In genomic region chr16:94551934-94552333, GRCm38 (mm10) we compare ENCODE assay signal across 13 mouse cellular contexts. TPM values are rescaled to one million over a fixed set of nuclear protein-coding genes. Genes with fewer than 3 reads are reported as not detected.
A peak's percentile ranks its signal among the peaks of the same experiment; 100 is the strongest.
DNase-seq lines count a peak whose midpoint lies in the region; ATAC-seq and TF ChIP-seq lines count a peak whose summit lies in the region.
"Had no signal": no experiment of that assay in that cellular context is flagged by ENCODE, and none has a peak within 500 bp of the region (broad histone marks: within the 10 kb centered on the region; RNA-seq: fewer than 3 reads in every experiment).

No protein-coding gene starts in this region.

- TF ChIP-seq POLR2A in kidney, adult 2 months (IDR thresholded peaks at IDR 0.05; ENCODE audit: low read depth, low read length): no peak

- peak; percentile 68 to 86 for DNase-seq in cerebellum, postnatal 14 days
- DNase-seq in cerebellum, adult 11 months: no peak
- DNase-seq in kidney, adult 2 months: peak; percentile 30
- no peak for DNase-seq in kidney, adult 9 months
- peak; percentile 73 for DNase-seq in WW6 (ENCODE audit: low read depth, low spot score)
- no peak for DNase-seq in urinary bladder, postnatal 4 days (ENCODE audit: low spot score in 2 of 2)
- DNase-seq: cerebellum, adult 2 months had no signal

- no peaks in the 10 kb centered on the region for H3K4me1 ChIP-seq in kidney, adult 2 months (ENCODE audit: control insufficient read depth, insufficient read depth, low read length)
- peaks cover 44% of the 10 kb centered on the region for H3K4me1 ChIP-seq in E14TG2a.4 (replicated peaks; ENCODE audit: low read depth, low read length)
- H3K4me1 ChIP-seq: forebrain, embryonic 13.5 days; intestine, embryonic 15.5 days; lung, embryonic 15.5 days; neural tube, embryonic 13.5 days had no signal

- no peak for TF ChIP-seq CTCF in kidney, adult 2 months (conservative IDR thresholded peaks at IDR 0.05; ENCODE audit: insufficient read depth, insufficient read length, low read depth, low read length)
- no peak for TF ChIP-seq CTCF in E14TG2a.4 (conservative IDR thresholded peaks at IDR 0.05; ENCODE audit: low read length)

- no peak for ATAC-seq in granulocyte monocyte progenitor cell, adult 5-6 weeks (replicated peaks; ENCODE audit: poor library complexity, severe bottlenecking)
- ATAC-seq: forebrain, embryonic 13.5 days; intestine, embryonic 15.5 days had no signal

- H3K4me3 ChIP-seq in kidney, adult 2 months (ENCODE audit: insufficient read depth, low read depth, low read length): no peak overlapping the region
- peak overlapping the region; percentile 64 for H3K4me3 ChIP-seq in E14TG2a.4 (replicated peaks; ENCODE audit: low read length)
- H3K4me3 ChIP-seq: forebrain, embryonic 13.5 days; intestine, embryonic 15.5 days; lung, embryonic 15.5 days; neural tube, embryonic 13.5 days had no signal

- no peaks in the 10 kb centered on the region for H3K27me3 ChIP-seq in kidney, adult 2 months (replicated peaks; ENCODE audit: control insufficient read depth, insufficient read depth, low read length)
- no peaks in the 10 kb centered on the region for H3K27me3 ChIP-seq in E14TG2a.4 (ENCODE audit: insufficient read depth, low read length)
- H3K27me3 ChIP-seq: forebrain, embryonic 13.5 days; intestine, embryonic 15.5 days; lung, embryonic 15.5 days; neural tube, embryonic 13.5 days had no signal

- no peaks in the 10 kb centered on the region for H3K36me3 ChIP-seq in kidney, adult 2 months (ENCODE audit: control insufficient read depth, insufficient read depth, low read length)
- peaks cover 6% of the 10 kb centered on the region; the same call in 1 of the 2 replicates for H3K36me3 ChIP-seq in E14TG2a.4 (ENCODE audit: insufficient read depth, low read length)
- H3K36me3 ChIP-seq: intestine, embryonic 15.5 days; lung, embryonic 15.5 days; neural tube, embryonic 13.5 days had no signal

- H3K27ac ChIP-seq in kidney, adult 2 months (ENCODE audit: insufficient read depth, low read depth, low read length): no peak overlapping the region
- H3K27ac ChIP-seq: forebrain, embryonic 13.5 days; intestine, embryonic 15.5 days; lung, embryonic 15.5 days; neural tube, embryonic 13.5 days had no signal

- H3K9me3 ChIP-seq in E14TG2a.4 (ENCODE audit: low read length): peaks cover 10% of the 10 kb centered on the region
- H3K9me3 ChIP-seq: forebrain, embryonic 13.5 days; intestine, embryonic 15.5 days; lung, embryonic 15.5 days; neural tube, embryonic 13.5 days had no signal

RNA-seq across cellular contexts. Expression of gene Dyrk1a, which starts 17.9 kb away (rescaled TPM):
- polyA plus RNA-seq in kidney, adult 2 months (2012; rRNA removed): 25.5 and 27.2 TPM in 2 replicates
- total RNA-seq in granulocyte monocyte progenitor cell, adult 5-6 weeks (2014; fragmentation: Nextera tagmentation): 35.6 and 60.1 TPM in 2 replicates
- 61.1 and 64.9 TPM in 2 replicates for total RNA-seq in granulocyte monocyte progenitor cell, adult 5-6 weeks (2017)

RNA-seq across cellular contexts. Expression of gene Vps26c, which starts 25.3 kb away (rescaled TPM):
- polyA plus RNA-seq in kidney, adult 2 months (2012; rRNA removed): 31.4 and 34.8 TPM in 2 replicates
- total RNA-seq in granulocyte monocyte progenitor cell, adult 5-6 weeks (2014; fragmentation: Nextera tagmentation): 19.9 and 25.3 TPM in 2 replicates
- 27.4 and 32.7 TPM in 2 replicates for total RNA-seq in granulocyte monocyte progenitor cell, adult 5-6 weeks (2017)

Comparison
In these comparisons a context has a peak if more than half of its experiments do, and no peak if none do; other contexts are left out.
1. DNase-seq: peak in cerebellum, postnatal 14 days (2 of 2), kidney, adult 2 months (single experiment) and WW6 (single experiment); none in cerebellum, adult 11 months (single experiment), kidney, adult 9 months (single experiment) and urinary bladder, postnatal 4 days (0 of 2).